In the genomic region with DNA sequence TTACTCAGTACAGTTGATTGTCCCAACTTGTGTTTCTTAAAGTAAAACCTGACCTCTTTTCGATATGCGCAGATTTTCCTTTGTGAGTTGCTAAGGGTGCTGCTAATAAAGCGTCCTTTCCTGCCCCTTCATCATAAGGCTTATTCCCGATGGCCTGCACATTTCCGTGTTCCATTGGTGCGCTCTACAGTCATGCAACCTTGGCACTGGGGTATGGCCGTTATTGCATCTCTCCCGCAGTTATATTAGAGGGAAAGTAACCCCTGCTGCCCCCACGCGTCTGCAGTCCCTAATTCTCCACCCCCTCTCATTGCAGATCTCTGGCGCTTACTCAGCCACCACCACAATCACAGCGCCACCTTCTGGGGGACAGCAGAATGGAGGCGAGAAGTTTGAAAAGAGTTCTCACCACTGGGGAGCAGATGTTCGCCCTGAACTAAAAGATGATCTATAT, we compare ENCODE assay signal across 7 mouse cellular contexts. TPM values are rescaled to one million over a fixed set of nuclear protein-coding genes. Genes with fewer than 3 reads are reported as not detected.
A peak's percentile ranks its signal among the peaks of the same experiment; 100 is the strongest.
DNase-seq lines count a peak whose midpoint lies in the region; ATAC-seq and TF ChIP-seq lines count a peak whose summit lies in the region.

No protein-coding gene starts in this region.

- under 1% methylated on average over 14 of the region's 14 CpGs for WGBS in embryonic facial prominence, embryonic 10.5 days
- under 1% methylated on average over 14 of the region's 14 CpGs for WGBS in limb, embryonic 11.5 days
- 0% methylated on average over 14 of the region's 14 CpGs for WGBS in midbrain, embryonic 13.5 days
- WGBS in small intestine, adult 2 months: 0% methylated on average over 14 of the region's 14 CpGs

- H3K27me3 ChIP-seq in embryonic facial prominence, embryonic 10.5 days (replicated peaks; ENCODE audit: low read depth, poor library complexity, severe bottlenecking): no peaks in the 10 kb centered on the region
- no peaks in the 10 kb centered on the region for H3K27me3 ChIP-seq in limb, embryonic 11.5 days (ENCODE audit: control insufficient read depth, insufficient read depth, low read length)
- H3K27me3 ChIP-seq in midbrain, embryonic 13.5 days: no peaks in the 10 kb centered on the region
- no peaks in the 10 kb centered on the region for H3K27me3 ChIP-seq in small intestine, adult 2 months (ENCODE audit: control insufficient read depth, insufficient read depth, low read length)

- H3K4me1 ChIP-seq in embryonic facial prominence, embryonic 10.5 days: peaks cover 79% of the 10 kb centered on the region
- peaks cover 42% of the 10 kb centered on the region for H3K4me1 ChIP-seq in limb, embryonic 11.5 days (ENCODE audit: control insufficient read depth, insufficient read depth, low read length)
- peaks cover 67% of the 10 kb centered on the region for H3K4me1 ChIP-seq in midbrain, embryonic 13.5 days (replicated peaks)
- H3K4me1 ChIP-seq in small intestine, adult 2 months (ENCODE audit: control insufficient read depth, insufficient read depth, insufficient read length, low read length): peaks cover 30% of the 10 kb centered on the region

- peak; percentile 96 for TF ChIP-seq CTCF in small intestine, adult 2 months (IDR thresholded peaks at IDR 0.05; ENCODE audit: extremely low read depth, insufficient read length, insufficient replicate concordance, low read depth, low read length)

- ATAC-seq in limb, embryonic 11.5 days (ENCODE audit: insufficient number of reproducible peaks, low FRiP score, low TSS enrichment, low read depth): peak; percentile 50
- peak; percentile 59 for ATAC-seq in midbrain, embryonic 13.5 days

- H3K4me3 ChIP-seq in embryonic facial prominence, embryonic 10.5 days: peak overlapping the region; percentile 95
- H3K4me3 ChIP-seq in limb, embryonic 11.5 days (ENCODE audit: low read depth, low read length): peak overlapping the region; percentile 94
- peak overlapping the region; percentile 82 for H3K4me3 ChIP-seq in midbrain, embryonic 13.5 days (replicated peaks)
- peak overlapping the region; percentile 77 for H3K4me3 ChIP-seq in small intestine, adult 2 months (ENCODE audit: low read depth, low read length)

- DNase-seq in adrenal gland, postnatal 14 days: peak; percentile 95
- peak; percentile 91 for DNase-seq in embryonic facial prominence, embryonic 10.5 days (ENCODE audit: low spot score)
- peak; percentile 99 for DNase-seq in heart, adult 11 months
- peak; percentile 82 for DNase-seq in kidney, adult 18-20 months
- DNase-seq in limb, embryonic 11.5 days (ENCODE audit: low spot score): peak; percentile 94

- H3K9ac ChIP-seq in limb, embryonic 11.5 days (ENCODE audit: low read length): peak overlapping the region; percentile 95
- H3K9ac ChIP-seq in midbrain, embryonic 13.5 days (replicated peaks): peak overlapping the region; percentile 92

- TF ChIP-seq POLR2A in small intestine, adult 2 months (IDR thresholded peaks at IDR 0.05; ENCODE audit: low read depth, low read length): peak; percentile 33; the same call in 1 of the 2 replicates

- peak overlapping the region; percentile 100 for H3K4me2 ChIP-seq in limb, embryonic 11.5 days (ENCODE audit: low read depth, severe bottlenecking)
- H3K4me2 ChIP-seq in midbrain, embryonic 13.5 days (replicated peaks): peak overlapping the region; percentile 100

- no peaks in the 10 kb centered on the region for H3K9me3 ChIP-seq in embryonic facial prominence, embryonic 10.5 days
- no peaks in the 10 kb centered on the region for H3K9me3 ChIP-seq in limb, embryonic 11.5 days (ENCODE audit: control insufficient read depth, low read length)
- no peaks in the 10 kb centered on the region for H3K9me3 ChIP-seq in midbrain, embryonic 13.5 days

- peaks cover 48% of the 10 kb centered on the region for H3K36me3 ChIP-seq in embryonic facial prominence, embryonic 10.5 days (replicated peaks)
- peaks cover 25% of the 10 kb centered on the region for H3K36me3 ChIP-seq in limb, embryonic 11.5 days (ENCODE audit: control insufficient read depth, insufficient read depth, low read length)
- peaks cover 36% of the 10 kb centered on the region for H3K36me3 ChIP-seq in midbrain, embryonic 13.5 days
- H3K36me3 ChIP-seq in small intestine, adult 2 months (ENCODE audit: control insufficient read depth, insufficient read depth, low read length): peaks cover 19% of the 10 kb centered on the region

- peak overlapping the region; percentile 99 for H3K27ac ChIP-seq in embryonic facial prominence, embryonic 10.5 days (replicated peaks)
- peak overlapping the region; percentile 96 for H3K27ac ChIP-seq in limb, embryonic 11.5 days (replicated peaks; ENCODE audit: low read depth, low read length)
- peak overlapping the region; percentile 99 for H3K27ac ChIP-seq in midbrain, embryonic 13.5 days
- peak overlapping the region; percentile 71 for H3K27ac ChIP-seq in small intestine, adult 2 months (ENCODE audit: insufficient read depth, low read depth, low read length)

RNA-seq across cellular contexts. Expression of a gene that starts 1.1 kb away (rescaled TPM):
- 337 and 408 TPM in 2 replicates for total RNA-seq in adrenal gland, postnatal 14 days (2021)
- polyA plus RNA-seq in embryonic facial prominence, embryonic 10.5 days (2016; fragmentation: Nextera tagmentation; extraction: Ambion mirVana): 324 and 353 TPM in 2 replicates
- 309 and 322 TPM in 2 replicates for polyA plus RNA-seq in limb, embryonic 11.5 days (2014; fragmentation: Nextera tagmentation; extraction: Ambion mirVana)
- 254 and 259 TPM in 2 replicates for polyA plus RNA-seq in midbrain, embryonic 13.5 days (2015; fragmentation: Nextera tagmentation; extraction: Ambion mirVana)
- 20.5 and 23.6 TPM in 2 replicates for polyA plus RNA-seq in small intestine, adult 2 months (2012; rRNA removed)

RNA-seq across cellular contexts. Expression of a gene that starts 38.3 kb away (rescaled TPM):
- 2.2 and 2.9 TPM in 2 replicates for total RNA-seq in adrenal gland, postnatal 14 days (2021)
- polyA plus RNA-seq in embryonic facial prominence, embryonic 10.5 days (2016; fragmentation: Nextera tagmentation; extraction: Ambion mirVana): 0.05 and 0.10 TPM in 2 replicates
- 0.09 TPM in 1 of 2 replicates, not detected in the other for polyA plus RNA-seq in limb, embryonic 11.5 days (2014; fragmentation: Nextera tagmentation; extraction: Ambion mirVana)
- polyA plus RNA-seq in midbrain, embryonic 13.5 days (2015; fragmentation: Nextera tagmentation; extraction: Ambion mirVana): 0.08 TPM in 2 replicates
- polyA plus RNA-seq in small intestine, adult 2 months (2012; rRNA removed): 0.08 and 0.22 TPM in 2 replicates

Comparison
In these comparisons a context has a peak if more than half of its experiments do, and no peak if none do; other contexts are left out.
1. Peak in every context shown above with its lines: DNase-seq, ATAC-seq, H3K4me3 ChIP-seq and H3K27ac ChIP-seq.
2. RNA of a gene that starts 1.1 kb away (polyA plus RNA-seq): 324 to 353 TPM in embryonic facial prominence, embryonic 10.5 days, 309 to 322 TPM in limb, embryonic 11.5 days and 254 to 259 TPM in midbrain, embryonic 13.5 days; 20.5 to 23.6 TPM in small intestine, adult 2 months; every median in the first group is over 10 times any median in the second.